Mouse (Mus musculus): ENCODE data around the gene Plcb4.

DNA sequence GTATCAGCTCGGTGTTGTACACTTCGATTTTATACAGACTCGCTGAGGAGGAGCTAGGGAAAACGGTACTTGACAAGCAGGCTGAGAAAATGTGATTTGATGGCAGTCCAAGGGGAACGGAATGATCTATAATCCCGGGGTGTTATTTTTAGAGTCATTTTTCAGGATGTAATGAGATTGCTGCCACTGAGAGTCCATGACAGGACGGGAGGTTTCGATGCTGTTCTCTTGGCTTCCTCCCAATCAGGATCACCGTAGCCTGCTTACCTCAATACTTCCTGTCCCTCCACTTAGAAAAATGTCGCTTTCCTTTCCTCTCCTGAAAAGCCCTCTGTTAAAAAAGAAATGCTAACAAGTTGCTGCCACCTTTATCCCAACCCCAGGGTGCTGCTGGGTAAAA is 257.1 kb downstream of the Plcb4 start:
- TF ChIP-seq POLR2A (IDR thresholded peaks at IDR 0.05; ENCODE audit: control insufficient read depth, extremely low read depth, insufficient read depth, low read length, poor library complexity) (no peak), CTCF (IDR thresholded peaks at IDR 0.05; ENCODE audit: borderline replicate concordance, control insufficient read depth, extremely low read depth, insufficient read depth, low read length, poor library complexity) (no peak)

All from thymus, adult 2 months (tissue).